Mouse (Mus musculus) lung, postnatal 0 days (tissue): ENCODE data around the gene Arfrp1.

ENCODE experiments used
- CTCF ChIP-seq: IDR thresholded peaks from 2 replicates; pipeline ENCODE4 v1.5.1; 2016; ENCODE audit warnings: antibody characterized with exemption, mild to moderate bottlenecking
- EP300 ChIP-seq: IDR thresholded peaks from 2 replicates; pipeline ENCODE4 v1.6.1; 2016; ENCODE audit warnings: antibody characterized with exemption, mild to moderate bottlenecking, control low read depth

GRCm38 (mm10) chr2:181319248-181320102 is 45.7 kb downstream of the Arfrp1 start, which contains the start of gene Rtel1:
- peak; percentile 27; the same call in 1 of the 2 replicates for TF ChIP-seq CTCF
- TF ChIP-seq EP300 = no peak
